Mouse (Mus musculus) ovary, postnatal 36 days (tissue): Measurements from ENCODE around the gene Plk1.

Experiments used
- DNase-seq: peaks from one replicate; pipeline ENCODE4 v3.0.0; 2022; ENCODE audit warnings: low spot score, mixed read lengths

The Plk1 gene

DNA sequence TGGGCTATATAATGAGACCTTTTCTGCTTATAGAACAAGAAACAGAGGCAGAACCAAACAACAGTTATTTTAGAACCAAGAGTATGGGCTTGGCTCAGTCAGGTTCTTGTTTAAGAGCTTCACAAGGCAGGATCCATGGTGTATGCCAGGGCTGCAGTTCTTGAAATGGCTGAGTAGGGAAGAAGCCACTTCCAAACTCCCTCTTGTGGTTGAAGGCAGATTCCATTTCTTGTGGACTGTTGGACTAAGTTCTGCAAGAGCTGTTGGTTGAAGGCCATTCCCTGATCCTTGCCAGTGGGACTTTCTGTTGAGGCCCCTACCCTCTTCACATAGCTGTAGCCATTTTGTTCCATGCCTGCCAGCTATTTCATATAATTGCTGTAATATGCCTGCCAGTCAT lies 34.7 kb downstream of the Plk1 start:
- no peak for DNase-seq

DNA sequence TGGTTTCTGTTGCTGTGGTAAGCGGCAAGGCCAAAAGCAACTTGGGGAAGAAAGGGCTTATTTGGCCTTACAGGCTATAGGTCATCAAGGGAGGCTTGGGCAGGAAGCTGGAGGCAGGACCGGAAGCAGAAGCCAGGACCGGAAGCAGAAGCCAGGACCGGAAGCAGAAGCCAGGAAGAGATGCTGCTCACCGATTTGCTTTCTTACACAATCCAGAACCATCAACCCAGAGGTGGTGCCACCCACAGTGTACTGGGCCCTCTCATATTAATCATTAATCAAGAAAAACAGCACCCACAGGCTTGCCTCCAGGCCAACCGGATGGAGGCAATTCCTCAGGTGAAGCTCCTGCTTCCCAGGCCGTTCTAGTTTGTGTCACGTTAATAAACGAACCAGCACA lies 37.5 kb downstream of the Plk1 start:
- no peak for DNase-seq

DNA sequence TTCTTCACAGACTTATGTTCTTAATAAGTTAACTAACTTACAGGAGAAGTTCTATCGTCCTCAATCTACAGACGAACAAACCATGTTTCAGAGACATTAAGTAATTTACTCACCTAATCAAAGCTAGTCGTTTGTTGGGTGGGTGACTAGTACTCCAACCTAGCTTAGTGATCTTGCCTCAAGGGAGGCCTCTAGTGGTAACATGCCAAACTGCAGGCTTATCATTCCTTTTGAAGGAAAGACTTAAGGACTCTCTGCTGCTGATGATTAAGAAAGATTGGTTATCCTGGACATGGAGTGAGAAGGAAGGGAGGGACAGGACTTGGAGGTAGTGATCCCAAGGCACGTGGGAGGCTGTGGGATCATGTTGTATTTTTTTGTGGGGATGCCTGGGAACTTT lies 38.1 kb downstream of the Plk1 start:
- no peak for DNase-seq

DNA sequence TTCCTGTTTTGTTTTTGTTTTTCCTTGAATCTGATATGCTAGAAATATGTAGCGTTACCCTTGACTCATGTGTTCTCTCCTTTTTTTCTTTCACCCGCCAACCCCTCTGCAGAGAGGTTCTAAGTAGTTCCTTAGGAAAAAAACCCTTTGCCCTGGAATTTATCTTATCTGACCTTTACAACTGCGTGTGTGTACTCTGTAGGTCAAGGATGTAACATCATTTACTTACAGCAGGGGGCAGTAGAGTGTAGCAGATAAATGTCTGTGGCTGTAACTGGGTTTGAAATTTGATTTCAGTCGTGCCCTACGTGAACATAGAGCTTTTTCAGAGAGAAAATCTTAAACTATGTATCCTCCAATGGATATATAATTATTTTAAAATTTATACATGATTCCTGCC lies 40.1 kb downstream of the Plk1 start:
- DNase-seq, result no peak

DNA sequence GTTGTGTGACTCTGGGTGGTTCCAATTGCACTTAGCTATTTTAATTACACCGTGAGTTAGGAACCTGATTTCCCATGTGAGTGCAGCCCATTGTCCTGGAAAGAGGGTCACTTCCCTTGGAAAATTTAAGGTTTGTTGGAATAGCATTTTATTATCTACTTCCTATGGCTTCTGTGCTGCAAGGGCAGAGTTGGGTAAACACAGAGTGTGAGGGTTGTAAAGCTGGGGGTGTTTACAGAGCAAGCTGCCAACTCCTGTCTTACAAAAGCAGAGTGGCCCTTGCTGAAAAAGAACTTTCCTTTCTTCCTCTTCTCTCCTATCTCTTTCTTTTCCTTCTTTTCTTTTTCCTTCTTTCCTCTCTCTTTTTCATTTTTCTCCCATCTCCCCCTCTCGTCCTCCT lies 44.7 kb downstream of the Plk1 start:
- DNase-seq, result no peak

DNA sequence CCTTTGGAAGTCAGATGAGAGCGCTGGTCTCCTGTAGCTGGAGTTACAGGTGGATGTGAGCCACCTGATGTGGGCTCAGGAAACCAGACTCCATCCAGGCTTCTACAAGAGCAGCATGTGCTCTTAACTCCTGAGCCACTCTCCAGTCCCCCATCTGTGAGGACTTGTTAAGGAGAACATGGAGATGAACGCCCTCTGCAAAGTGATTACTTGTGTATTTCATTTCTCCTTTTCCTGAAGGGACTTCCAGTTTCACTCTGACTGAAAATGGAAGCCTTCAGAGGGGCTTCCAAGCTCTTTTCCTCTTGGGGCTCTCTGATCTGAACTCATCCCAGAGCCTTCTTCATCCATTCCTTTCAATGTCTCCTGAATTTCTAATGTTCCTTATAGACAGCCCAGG lies 46.9 kb downstream of the Plk1 start:
- no peak for DNase-seq

DNA sequence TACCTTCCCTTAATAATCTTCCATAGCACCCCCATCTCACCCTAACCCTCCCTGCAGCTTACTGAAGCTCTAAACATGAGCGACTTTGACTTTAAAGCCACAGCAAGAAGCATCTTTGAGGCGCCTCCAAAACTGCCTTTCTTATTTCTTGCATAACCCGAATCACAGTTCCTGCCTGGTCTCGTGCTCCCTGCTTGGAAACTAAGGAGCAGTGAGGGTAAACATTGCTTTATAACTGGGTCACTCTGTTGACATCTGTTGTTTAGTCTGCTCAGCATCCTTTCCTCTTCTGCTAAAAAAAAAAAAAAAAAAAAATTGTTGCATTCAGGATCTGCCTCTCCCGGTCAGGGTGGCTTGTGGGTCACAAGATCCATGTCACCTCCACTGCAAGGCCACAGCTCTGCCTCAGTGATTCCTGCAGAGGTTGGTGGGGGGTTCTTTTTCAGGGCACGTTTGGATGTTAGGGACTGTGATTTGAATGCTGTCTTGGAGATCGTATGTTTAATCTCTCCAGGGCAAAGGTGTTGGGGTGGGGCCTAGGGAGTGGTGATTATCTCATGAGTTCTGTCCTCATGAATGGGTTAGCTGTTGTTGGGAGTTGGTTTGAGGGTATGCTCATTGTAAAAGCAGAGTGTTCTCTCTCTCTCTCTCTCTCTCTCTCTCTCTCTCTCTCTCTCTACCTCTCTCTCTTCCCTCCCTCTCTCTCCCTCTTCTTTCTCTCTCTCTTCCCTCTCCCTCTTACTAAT lies 49.2 kb downstream of the Plk1 start:
- DNase-seq, result no peak

DNA sequence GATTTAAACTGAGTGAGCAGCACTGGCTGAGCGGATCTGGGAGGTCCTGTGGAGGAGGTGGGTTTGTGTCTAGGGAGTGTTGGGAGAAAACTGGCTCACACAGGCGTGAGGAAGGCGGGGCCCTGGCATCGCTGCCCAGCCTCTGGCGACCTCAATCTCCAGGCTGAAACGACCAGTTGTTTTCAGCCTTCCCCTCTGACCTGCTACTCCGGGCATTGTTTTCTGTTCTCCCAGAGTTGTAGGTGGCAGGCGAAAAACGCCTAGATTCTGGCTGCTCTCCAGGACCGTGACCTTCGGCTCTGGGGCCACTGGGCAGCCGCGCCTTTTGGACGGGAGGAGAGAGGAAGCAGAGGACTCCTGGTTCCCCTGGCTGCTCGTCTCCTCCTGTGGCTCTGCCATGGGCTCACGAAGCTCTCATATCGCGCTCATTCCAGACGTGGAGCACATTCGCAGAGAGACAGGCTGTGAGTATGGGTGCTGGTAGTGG lies 60.1 kb downstream of the Plk1 start, which contains the start of gene Chp2:
Chp2 (plus strand) TSS at position 182 of the 487 bp plus-strand sequence.
- DNase-seq, result peak; percentile 69
